Mouse (Mus musculus) testis, postnatal 14 days (tissue): ENCODE results near the gene Nmi.
"Not testable (repeated sequence)": the region's sequence is repeated elsewhere in the genome, so short reads cannot be mapped to it uniquely, and the experiment has no call there.

Source experiments
- DNase-seq: peaks from one replicate; pipeline ENCODE4 v3.0.0; 2021; ENCODE audit warnings: low spot score

Gene Nmi

DNA sequence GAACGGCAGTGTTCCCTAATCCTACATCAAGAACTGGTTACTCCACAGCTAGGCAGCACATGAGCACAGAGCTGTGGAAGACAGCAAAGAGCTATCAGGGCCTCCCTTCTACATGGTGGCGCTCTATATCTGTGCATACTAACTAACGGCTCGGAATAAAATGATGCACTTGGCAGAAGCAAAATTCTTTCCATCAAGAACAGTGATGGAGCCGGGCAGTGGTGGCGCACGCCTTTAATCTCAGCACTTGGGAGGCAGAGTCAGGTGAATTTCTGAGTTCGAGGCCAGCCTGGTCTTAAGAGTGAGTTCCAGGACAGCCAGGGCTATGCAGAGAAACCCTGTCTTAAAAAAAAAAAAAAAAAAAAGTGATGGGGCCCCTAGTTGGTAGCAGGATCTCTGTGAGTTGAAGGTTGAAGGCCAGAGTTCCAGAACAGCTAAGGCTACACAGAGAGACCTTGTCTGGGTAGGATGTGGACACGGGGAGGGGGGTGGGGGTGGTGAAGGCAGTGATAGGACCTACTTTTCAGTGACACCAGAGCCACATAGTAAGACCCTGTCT lies at the start of gene Nmi:
Gene Nmi, minus strand, starts transcription at position 85 of the 559 bp plus-strand sequence.
- no peak for DNase-seq

DNA sequence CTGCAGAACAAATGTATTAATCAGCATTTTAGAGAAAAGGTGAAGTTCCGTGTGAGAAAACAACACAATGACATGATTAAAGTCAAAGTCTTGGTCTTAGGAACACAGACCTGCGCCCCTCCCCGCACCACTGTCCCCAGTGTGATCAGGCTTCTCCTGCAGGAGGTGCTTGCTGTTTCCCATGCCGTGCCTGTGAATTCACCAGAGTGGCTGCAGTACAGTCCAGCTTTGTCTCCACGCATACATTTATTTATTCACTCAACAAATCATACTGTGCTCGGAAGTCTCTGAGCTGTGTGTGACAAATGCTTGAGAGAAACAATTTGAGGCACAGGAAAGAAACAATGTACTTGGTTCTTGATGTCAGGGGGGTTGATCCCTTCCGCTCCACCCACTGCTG lies 43.1 kb upstream of the Nmi start:
- no peak for DNase-seq

DNA sequence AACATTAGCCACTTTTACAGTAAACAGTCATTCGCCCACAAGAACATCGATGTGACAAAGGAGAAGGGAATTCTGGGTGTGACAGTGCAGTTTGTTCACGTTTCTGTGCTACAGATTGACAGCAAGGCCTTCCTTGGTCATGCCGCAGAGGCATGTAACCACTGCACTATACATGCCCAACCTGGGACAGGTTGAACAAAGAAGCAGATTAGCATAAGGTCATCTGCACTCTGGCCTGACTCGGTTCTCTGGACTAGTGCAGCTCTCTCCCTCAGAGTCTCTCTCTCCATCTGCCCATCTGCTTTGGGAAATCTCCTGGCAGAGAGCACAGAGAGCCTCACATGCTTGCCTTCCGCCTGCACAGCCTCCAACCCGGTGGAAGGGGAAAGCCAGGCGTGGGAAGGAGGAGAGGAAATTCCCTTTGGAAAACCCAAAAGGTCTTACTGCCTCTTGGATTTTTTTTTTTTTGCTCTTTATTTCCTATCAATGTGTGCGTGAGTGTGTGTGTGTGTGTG lies 40.1 kb upstream of the Nmi start:
- DNase-seq, result no peak

DNA sequence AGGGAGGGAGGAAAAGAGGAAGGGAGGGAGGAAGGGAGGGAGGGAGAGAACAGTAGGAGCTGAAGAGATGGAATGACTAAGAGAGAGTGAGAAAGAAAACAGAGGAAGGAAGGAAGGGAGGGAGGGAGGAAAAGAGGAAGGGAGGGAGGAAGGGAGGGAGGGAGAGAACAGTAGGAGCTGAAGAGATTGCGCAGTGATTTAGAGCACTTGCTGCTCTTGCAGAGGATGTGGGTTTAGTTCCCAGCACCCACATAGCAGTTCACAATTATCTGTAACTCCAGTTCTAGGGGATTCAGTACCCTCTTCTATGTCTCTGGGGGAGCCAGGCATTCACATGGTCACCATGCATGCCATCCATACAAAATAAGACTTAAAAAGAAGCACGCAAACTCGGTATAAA lies 38.5 kb upstream of the Nmi start:
- DNase-seq, result not testable (repeated sequence)

DNA sequence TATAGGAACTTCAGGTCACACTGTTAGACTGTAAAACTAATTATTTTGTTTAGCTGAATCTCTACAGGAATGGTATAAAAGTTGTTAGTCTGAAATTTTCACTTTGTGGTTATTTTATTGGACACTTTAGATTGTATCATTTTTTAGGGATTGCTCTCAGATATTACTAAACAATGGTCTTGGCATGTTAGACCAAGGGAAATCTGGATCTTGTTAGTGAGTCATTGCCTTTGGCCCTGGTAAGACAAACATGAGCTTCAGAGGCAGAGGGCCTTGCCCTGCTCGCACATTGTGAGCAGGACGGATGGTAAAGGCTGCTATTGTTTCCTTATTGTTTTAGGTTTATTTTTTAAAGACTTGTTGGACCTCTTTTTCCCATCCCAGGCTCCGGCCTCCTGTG lies 33.1 kb upstream of the Nmi start:
- no peak for DNase-seq

DNA sequence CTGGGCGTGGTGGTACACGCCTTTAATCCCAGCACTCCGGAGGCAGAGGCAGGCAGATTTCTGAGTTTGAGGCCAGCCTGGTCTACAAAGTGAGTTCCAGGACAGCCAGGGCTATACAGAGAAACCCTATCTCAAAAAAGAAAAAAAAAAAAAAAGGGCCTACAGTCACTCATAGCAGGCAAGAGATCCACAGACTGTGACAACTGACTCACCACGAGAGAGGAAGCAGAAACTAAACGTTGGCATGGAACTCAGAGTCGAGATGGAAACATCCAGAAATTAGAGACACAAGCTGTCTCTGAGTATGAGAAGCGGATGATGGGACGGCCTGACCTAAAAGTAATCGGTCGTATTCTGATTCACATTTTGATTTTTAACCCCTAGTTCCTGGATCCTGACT lies 29.0 kb upstream of the Nmi start:
- DNase-seq, result not testable (repeated sequence)

DNA sequence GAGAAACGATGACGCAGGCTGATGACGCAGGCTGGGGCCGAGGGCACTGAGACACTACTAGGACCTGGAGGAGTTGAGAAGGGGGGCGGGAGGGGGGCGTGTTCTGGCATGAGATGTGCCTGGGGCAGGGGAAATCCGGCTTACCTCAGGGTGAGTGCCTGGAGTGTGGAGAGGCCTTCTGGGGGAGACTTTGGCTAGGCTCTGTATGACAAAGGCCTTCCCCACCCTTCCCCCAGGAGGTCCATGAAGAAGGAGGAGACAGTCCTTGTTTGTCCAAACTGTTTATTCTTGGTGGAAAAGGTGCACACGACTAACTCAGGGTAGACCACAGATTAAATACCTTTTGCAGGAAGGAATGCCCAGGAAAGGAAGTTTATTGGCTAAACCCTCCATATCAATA lies 28.2 kb upstream of the Nmi start:
- no peak for DNase-seq

DNA sequence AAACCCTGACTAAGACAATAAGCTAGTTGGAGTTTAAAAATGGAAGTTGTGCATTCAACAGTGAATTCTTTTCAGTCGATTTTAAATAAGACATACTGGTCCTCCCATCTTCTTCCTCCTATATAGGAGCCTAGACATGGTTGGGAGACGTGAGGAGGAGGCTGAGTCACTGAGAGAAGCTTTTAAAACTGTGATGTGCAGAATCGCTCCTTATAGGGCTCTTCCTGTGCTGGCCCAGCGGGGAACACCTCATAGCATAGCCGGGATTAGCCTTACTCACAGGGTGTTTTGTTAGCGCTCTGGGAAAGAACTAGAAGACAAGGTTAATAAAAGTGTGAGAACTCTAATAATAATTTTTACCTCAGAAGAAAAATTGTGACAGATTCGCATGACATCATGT lies 26.7 kb upstream of the Nmi start:
- no peak for DNase-seq

DNA sequence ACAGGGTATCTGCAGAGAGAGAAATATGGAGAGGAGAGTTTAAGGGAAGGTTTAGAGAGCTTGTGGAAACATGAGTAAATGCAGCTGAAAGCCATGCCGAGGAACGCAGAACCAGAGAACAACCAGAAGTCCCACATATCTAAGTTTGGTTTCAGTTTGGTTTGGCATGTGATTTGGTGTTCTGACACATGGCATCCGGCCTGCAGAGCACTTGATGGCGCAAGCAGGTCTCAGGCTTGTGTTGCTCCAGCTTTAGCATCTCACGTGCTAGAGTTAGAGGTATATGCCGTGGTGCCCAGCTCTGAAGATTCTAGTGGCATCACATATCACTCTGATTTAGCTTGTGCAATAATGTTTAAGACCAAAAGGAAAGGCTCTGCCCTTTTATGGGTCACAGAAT lies 18.2 kb upstream of the Nmi start:
- no peak for DNase-seq

DNA sequence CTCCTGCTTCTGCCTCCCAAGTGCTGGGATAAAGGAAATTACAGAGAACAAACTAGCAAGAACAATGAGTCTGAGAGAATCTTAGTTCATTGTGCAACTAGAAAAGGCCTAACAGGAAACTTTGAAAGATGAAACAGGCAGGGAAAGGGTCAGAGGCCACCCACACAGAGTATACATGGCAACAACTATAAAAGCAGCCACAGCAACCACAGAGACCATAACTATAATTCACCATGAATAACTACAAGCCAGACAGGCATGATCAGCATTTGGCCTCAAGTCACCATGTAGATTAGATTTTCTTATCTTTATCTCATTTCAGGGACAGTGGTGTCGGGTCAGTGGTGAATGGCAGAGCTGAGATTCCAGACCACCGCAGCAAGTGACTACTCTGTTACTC lies 16.3 kb upstream of the Nmi start:
- no peak for DNase-seq

DNA sequence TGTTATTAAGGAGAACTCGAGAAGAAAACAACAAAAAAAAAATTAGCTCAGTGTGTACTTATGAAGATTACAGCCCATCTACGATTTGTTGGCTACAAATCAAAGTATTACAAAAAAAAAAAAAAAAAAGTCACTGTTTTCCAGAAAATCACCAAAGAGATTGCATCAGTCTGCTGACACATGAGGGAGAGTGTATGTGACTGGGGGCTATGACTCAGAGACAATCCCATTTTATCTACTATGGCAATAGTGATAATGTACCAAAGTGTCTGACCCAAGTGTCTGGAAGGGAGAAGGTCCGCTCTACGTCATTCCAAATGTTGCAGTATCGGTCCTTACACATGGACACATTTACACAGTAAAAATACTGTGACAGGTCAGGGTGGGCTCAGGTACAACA lies 13.4 kb upstream of the Nmi start:
- DNase-seq, result no peak

DNA sequence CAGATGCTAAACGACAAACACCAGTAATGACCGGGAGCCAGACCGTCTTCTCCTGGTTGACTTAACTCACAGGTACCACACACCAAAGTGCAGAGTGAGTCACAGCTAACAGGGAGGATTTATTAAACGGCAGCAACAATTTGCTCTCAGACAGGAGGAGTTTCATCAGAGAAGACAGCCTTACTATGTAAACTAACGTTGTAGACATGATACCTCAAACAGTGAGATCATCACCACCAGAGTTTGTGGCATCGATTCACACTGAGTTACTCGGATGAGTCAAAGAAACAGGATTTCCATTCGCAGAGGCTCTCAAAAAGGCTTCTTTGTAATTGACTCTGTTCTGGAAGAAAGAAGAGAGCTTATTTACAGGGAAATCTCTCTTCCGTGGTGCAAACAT lies 12.9 kb upstream of the Nmi start:
- DNase-seq, result no peak

DNA sequence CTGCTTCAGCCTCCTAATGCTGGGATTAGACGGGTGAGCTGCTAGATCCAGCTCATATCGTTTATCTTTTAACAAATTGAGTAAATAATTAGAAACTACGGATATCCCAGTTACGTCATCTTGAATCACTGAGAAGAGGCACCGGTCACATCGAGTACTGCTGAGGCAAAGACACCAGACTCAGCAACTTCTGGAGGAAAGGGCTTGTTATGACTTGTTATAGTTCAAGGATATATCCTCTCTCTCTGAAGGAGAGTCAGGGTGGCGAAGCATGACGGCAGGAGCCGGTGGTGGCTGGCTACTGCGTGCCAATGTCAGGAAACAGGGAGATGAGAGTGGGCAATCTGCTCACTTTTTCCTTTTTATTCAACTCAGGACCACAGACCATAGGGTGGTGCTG lies 11.9 kb upstream of the Nmi start:
- no peak for DNase-seq

DNA sequence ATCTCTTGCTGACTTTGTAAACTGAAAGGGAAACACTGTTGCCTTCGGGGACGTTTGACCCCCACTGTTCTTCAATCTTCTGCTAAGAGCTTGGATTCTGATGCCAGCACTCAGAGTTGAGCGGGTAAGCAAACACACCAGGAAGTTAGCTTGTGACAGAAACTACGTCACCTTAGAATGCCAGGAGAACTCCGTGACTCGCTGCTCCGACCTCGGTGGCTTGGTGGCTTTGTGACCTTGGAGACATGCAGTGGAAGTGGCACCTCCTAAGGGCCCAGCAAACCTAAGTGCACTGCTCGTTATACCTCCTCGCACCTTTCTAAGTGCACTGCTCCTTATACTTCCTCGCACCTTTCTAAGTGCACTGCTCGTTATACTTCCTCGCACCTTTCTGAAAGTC lies 9.0 kb upstream of the Nmi start:
- no peak for DNase-seq

DNA sequence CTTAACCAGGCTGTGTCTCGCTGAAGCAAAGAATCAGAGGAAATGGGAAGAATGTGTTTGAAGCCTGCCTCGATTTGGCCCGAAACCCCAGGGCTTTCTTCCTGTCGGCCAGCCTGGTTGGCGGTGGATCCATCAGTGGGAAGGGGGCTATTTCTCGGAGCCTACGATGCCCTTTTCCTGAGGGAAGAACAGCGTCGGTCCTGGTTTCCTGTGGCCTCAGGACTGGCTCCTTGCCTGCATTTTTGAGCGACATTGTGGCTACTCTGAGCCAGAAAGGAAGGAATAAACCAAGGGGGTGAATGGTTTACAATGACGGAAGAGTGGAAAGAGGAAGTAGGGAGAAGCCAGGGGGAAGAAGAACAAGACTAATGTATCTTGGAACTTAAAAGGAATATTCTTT lies 8.3 kb upstream of the Nmi start:
- no peak for DNase-seq

DNA sequence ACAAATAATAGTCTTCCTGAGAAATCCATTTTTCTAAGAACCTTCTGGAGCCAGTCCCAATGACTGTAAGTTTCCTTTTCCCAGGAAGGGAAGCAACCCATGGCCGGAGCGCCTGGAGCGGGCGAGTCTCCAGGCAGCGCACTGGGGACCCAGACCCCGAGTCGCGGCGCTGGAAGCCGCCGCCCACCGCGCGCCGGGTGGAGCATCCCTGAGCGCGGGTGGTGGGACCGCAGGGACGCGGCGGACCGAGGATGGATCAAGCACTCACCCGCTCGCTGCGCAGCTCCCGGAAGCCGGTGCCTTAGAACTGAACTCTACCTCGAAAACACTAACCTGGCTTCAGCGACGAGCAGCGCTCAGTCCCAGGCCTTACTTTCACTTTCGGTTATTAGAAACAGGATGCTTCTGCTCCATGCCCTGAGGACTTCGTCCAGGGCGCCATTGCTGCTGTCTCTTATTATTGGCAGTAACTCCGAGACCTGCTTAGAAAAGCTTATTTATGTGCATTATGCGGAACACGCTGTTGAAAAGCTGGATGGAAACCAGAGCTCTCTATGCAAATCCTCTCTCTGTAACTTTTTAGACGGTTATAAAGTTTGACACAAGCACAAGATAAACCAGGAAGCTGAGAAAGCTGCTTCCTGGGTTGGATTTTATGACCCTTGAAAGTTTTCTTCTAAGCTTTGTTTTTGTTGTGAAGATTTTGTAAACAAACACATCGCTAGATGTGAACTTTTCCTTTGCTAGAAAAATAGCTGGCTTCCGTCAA lies 469 bp downstream of the Nmi start:
- DNase-seq, result peak; percentile 15

DNA sequence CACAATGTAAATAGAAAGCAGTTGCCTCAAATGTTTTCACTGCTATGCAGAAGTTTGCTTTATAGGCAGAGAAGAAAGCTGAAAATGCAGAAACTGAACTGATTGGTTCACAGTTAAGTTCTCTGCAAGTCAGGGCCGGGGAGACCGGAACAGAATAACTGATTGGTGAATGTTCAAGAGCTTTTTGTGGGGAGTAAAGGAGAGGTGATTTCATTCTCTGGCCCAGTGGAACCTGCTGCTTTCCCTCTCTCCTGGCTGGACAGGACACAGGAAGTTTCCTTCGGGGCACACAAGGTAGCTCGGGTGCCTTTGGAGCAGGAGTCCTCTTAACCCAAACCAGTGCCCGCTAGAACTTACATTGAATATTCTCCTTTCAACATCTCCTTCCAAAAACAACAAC lies 1.2 kb downstream of the Nmi start:
- DNase-seq, result no peak

DNA sequence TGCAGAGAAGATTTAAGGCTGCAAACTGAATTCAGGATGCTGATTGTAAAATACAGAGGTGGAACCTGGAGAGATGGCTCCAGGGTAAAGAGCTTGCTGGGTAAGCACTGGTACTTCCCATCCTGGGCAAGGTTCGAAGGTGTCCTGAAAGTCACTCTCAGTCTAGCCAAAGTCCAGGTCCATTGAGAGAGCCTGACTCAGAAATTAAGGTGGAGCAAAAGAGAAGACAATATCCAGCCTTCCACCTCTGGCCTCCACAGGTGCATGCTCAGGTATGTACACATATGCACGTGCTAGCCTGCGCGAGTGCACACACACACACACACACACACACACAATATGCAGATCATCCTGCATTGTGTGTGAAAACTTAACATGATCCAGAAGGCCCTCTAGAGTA lies 2.4 kb downstream of the Nmi start:
- no peak for DNase-seq

DNA sequence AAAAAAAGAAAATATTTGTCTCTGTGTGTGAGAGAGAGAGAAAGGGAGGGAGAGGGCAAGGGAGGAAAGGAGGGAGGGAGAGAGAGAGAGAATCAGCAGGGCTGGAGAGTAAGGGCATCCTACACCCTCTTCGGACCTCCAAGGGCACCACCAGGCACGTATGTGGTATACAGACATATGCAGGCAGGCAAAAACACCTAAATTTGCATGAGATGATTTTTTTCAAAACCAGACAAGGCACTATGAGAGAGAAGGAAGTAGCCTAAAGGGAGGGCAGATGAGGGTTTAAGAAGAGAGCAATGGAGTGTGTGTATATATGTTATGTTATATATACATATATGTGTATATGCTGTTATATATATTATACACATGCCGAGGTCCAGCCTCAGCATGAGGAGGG lies 6.0 kb downstream of the Nmi start:
- no peak for DNase-seq

DNA sequence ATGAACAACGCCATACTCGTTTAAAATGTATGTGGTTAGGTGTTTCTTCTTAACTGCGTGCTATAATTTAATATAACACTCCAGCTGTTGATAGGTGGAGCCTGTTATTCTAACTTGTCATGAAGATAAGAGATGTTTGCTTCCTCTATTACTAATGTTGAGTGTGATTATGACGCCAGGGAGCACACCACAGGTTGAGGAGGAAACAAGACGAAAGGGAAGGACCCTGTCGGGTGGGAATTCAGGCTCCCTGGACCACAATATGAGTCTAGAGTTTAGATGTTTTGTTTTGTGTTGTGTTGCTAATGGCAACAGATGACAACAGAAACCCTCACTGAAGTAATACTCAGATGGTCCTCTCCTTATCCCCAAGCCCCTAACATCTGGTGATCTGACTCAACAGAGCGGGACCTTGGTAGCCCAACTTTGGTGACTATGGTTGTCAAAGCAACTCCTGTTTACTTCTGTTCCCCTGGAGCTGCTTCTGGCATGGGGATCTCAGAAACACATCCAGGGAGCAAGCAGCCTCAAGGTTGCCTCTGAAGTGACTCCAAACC lies 19.6 kb downstream of the Nmi start:
- no peak for DNase-seq

DNA sequence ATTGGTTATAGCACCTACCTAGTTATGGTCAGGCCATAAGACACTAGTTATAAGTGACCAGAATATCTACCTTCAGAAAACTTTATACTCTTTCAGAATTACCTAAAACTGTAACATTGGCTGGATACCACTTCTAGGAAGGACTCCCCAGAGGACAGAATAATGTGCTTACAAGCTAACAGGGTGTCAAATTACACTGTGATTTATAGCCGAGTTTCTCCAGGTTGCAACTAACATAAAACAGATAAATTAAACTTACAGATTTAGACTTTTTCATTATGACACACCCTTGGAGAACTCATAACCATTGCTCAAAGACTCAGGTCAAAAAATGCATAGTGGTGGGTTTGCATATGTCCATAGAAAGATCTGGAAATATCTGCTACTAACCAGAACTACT lies 22.4 kb downstream of the Nmi start:
- no peak for DNase-seq

DNA sequence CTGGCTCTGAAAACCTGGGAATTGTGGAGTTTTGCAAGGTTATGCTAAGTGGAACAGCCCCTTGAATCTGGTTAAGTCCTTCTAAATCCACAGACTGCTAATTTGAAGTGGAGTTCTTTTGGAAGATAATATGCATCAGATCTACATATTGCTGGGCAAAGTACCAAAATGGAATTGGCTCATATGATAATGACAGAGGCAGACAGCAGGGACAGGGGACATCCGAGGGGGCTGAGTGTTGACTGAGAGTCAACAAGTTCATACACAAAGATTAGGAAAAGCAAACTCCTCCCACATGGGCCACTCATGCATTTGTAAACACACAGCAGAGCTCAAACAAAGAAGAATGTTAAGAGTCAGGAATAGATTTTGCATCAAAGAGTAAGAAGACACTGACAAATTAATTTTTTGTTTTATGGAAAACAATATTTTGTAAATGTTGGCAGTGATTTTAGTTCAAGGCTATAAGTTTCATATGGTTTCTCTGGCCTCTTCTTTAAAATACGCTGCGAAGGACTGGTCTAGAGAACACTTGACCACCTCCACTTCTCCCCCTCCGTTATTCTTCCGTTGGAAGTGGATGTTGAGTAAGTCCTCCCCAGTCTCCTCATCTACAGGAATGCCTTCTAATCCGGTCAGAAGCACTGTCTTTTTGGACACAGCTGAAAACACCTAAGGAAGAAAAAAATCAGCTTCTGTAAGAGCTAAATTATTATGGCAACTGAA lies 25.0 kb downstream of the Nmi start:
- no peak for DNase-seq

DNA sequence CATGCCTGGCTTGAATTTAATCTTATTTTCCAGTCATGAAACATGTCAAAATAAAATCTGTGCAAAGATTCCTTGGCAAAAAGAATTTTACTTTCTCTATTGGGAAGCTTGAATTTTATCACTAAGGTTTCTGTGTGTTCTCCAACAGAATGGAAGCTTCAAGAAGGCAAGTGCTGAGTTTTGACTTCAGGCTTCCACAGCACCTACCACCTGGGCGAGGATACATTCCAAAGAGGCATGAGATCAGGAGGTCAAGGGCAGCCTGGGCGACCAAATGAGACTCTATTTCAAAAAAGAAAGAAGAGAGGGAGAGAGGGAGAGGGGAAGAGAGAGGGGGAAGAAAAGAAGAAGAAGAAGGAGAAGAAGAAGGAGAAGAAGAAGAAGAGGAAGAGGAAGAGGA lies 27.5 kb downstream of the Nmi start:
- no peak for DNase-seq
